Mouse (Mus musculus) MEL (cell line): ENCODE results near the gene Drosha.

ENCODE experiments used
- CTCF ChIP-seq, 3 experiments: IDR thresholded peaks in 2 of 3; conservative IDR thresholded peaks in 1 of 3; 2 replicates each; pipeline ENCODE4 v1.5.1; 2011 to 2012; ENCODE audit warnings: low read length in 3 of 3, low read depth in 2 of 3, mild to moderate bottlenecking in 2 of 3, improper control_type of control experiment in 1 of 3, inconsistent platforms in 1 of 3, mixed read lengths in 1 of 3, moderate library complexity in 1 of 3; ENCODE audit not compliant: control insufficient read depth in 1 of 3, insufficient read depth in 1 of 3, poor library complexity in 1 of 3, severe bottlenecking in 1 of 3
- KAT2A ChIP-seq: conservative IDR thresholded peaks from 2 replicates; pipeline ENCODE4 v1.6.1; 2012; ENCODE audit warnings: low read depth, low read length, improper control_type of control experiment, inconsistent platforms
- MAFK ChIP-seq: IDR thresholded peaks from 2 replicates; pipeline ENCODE4 v1.6.1; 2011; ENCODE audit warnings: low read depth, mild to moderate bottlenecking, low read length, improper control_type of control experiment, borderline replicate concordance
- MAX ChIP-seq: IDR thresholded peaks from 2 replicates; pipeline ENCODE4 v1.6.1; 2011; ENCODE audit warnings: low read length, improper control_type of control experiment
- MEF2A ChIP-seq: IDR thresholded peaks from 2 replicates; pipeline ENCODE4 v1.6.1; 2014; ENCODE audit warnings: low read depth, mild to moderate bottlenecking, inconsistent platforms, low read length, improper control_type of control experiment; ENCODE audit not compliant: poor library complexity, insufficient replicate concordance, severe bottlenecking; ENCODE audit errors: extremely low read depth
- MYB ChIP-seq: IDR thresholded peaks from 2 replicates; pipeline ENCODE4 v1.6.1; 2011; ENCODE audit warnings: mild to moderate bottlenecking, low read depth, low read length, improper control_type of control experiment
- POLR2A ChIP-seq, 2 experiments: IDR thresholded peaks; 2 replicates each; pipeline ENCODE4 v1.6.1; 2011 to 2012; ENCODE audit warnings: low read length in 2 of 2, mild to moderate bottlenecking in 2 of 2, control low read depth in 1 of 2, improper control_type of control experiment in 1 of 2, low read depth in 1 of 2, moderate library complexity in 1 of 2; ENCODE audit not compliant: control insufficient read depth in 1 of 2, insufficient read depth in 1 of 2, poor library complexity in 1 of 2
- RAD21 ChIP-seq: IDR thresholded peaks from 2 replicates; pipeline ENCODE4 v1.6.1; 2011; ENCODE audit warnings: mild to moderate bottlenecking, low read depth, low read length, improper control_type of control experiment
- SIN3A ChIP-seq: IDR thresholded peaks from 2 replicates; pipeline ENCODE4 v1.6.1; 2012; ENCODE audit warnings: low read length, improper control_type of control experiment, inconsistent platforms
- SMC3 ChIP-seq: IDR thresholded peaks from 2 replicates; pipeline ENCODE4 v1.6.1; 2011; ENCODE audit warnings: low read depth, low read length, improper control_type of control experiment
- ZMIZ1 ChIP-seq: IDR thresholded peaks from 2 replicates; pipeline ENCODE4 v1.6.1; 2012; ENCODE audit warnings: low read depth, mild to moderate bottlenecking, inconsistent platforms, low read length, improper control_type of control experiment, moderate library complexity

GRCm38 (mm10) chr15:12795909-12796470 is 28.6 kb upstream of the Drosha start:
- TF ChIP-seq MAX (no peak), ZMIZ1 (no peak), CTCF (IDR thresholded peaks at IDR 0.05 in 2 of 3, conservative IDR thresholded peaks at IDR 0.05 in 1 of 3; ENCODE audit: control insufficient read depth in 1 of 3, insufficient read depth in 1 of 3, low read depth in 2 of 3, low read length in 3 of 3, poor library complexity in 1 of 3, severe bottlenecking in 1 of 3) (no peak), MEF2A (no peak), POLR2A (IDR thresholded peaks at IDR 0.05; ENCODE audit: control insufficient read depth in 1 of 2, insufficient read depth in 1 of 2, low read depth in 1 of 2, low read length in 2 of 2, poor library complexity in 1 of 2) (no peak), RAD21 (no peak), KAT2A (no peak), MAFK (no peak), SMC3 (no peak), MYB (no peak), SIN3A (no peak)
